Mouse (Mus musculus) adrenal gland, postnatal 4 days (tissue): ENCODE results near the gene Gdap2. TPM values are rescaled to one million over a fixed set of nuclear protein-coding genes. Genes with fewer than 3 reads are reported as not detected.
A peak's percentile ranks its signal among the peaks of the same experiment; 100 is the strongest.

Source experiments
- DNase-seq, 2 experiments: peaks; one replicate each; pipeline ENCODE4 v3.0.0; 2021 to 2022; ENCODE audit warnings: low spot score in 2 of 2, mixed read lengths in 2 of 2
- long read RNA-seq, 2 experiments: library from polyadenylated mRNA; stranded (forward); transcript quantifications; one replicate each; pipeline ENCODE4 v2.0.0; 2021
- total RNA-seq, 2 experiments: library from RNA; stranded (reverse); gene quantifications; 2 replicates each; pipeline ENCODE4 v1.2.3; 2021

Gene Gdap2
- 10 to 100 TPM; 17.4 to 20.9 TPM for total RNA-seq
- long read RNA-seq, experiment 1, transcript Gdap2-201 (14 exons, 3,008 nt) = major isoform, 18 of 21 reads
- long read RNA-seq, experiment 1, partial matches to known transcripts = 1 of 21 reads
- long read RNA-seq, experiment 1, other reads (novel, unspliced or antisense) = 1 of 21 reads
- long read RNA-seq, experiment 2, transcript Gdap2-201 (14 exons, 3,008 nt) = major isoform, 23 of 37 reads
- long read RNA-seq, experiment 2, partial matches to known transcripts = 3 of 37 reads
- long read RNA-seq, experiment 2, other reads (novel, unspliced or antisense) = 9 of 37 reads

- DNase-seq = peak; percentile 78 to 88
Measured at GRCm38 (mm10) chr3:100162315-100163105, at the start of gene Gdap2, which contains the start of gene Wdr3. Gene Gdap2, plus strand, starts transcription at chr3:100162381. Gene Wdr3, minus strand, starts transcription at chr3:100162407.

- DNase-seq = no peak
Measured at GRCm38 (mm10) chr3:100118681-100119080, 43.5 kb upstream of the Gdap2 start.

GRCm38 (mm10) chr3:100121961-100122360, 40.2 kb upstream of the Gdap2 start:
- DNase-seq = no peak

- DNase-seq = no peak
Measured at GRCm38 (mm10) chr3:100122445-100122844, 39.7 kb upstream of the Gdap2 start.

- DNase-seq = no peak
Measured at GRCm38 (mm10) chr3:100160682-100161445, 1.3 kb upstream of the Gdap2 start.

GRCm38 (mm10) chr3:100161665-100162314, 391 bp upstream of the Gdap2 start:
- peak in 1 of 2 experiments; percentile 4 for DNase-seq

- no peak for DNase-seq
Measured at GRCm38 (mm10) chr3:100163556-100163955, 1.4 kb downstream of the Gdap2 start.

GRCm38 (mm10) chr3:100164991-100165390, 2.8 kb downstream of the Gdap2 start:
- DNase-seq = no peak

GRCm38 (mm10) chr3:100176031-100176430, 13.8 kb downstream of the Gdap2 start:
- DNase-seq = no peak

- no peak for DNase-seq
Measured at GRCm38 (mm10) chr3:100180471-100180870, 18.3 kb downstream of the Gdap2 start.

GRCm38 (mm10) chr3:100189444-100189843, 27.3 kb downstream of the Gdap2 start:
- peak; percentile 10 to 23 for DNase-seq

GRCm38 (mm10) chr3:100189861-100190260, 27.7 kb downstream of the Gdap2 start:
- no peak for DNase-seq

- DNase-seq = no peak
Measured at GRCm38 (mm10) chr3:100194210-100194609, 32.0 kb downstream of the Gdap2 start.

- DNase-seq = no peak
Measured at GRCm38 (mm10) chr3:100201554-100201953, 39.4 kb downstream of the Gdap2 start.

- DNase-seq = no peak
Measured at GRCm38 (mm10) chr3:100206973-100207372, 44.8 kb downstream of the Gdap2 start.

GRCm38 (mm10) chr3:100215469-100215868, 53.3 kb downstream of the Gdap2 start:
- DNase-seq = no peak

- no peak for DNase-seq
Measured at GRCm38 (mm10) chr3:100225326-100225959, 63.3 kb downstream of the Gdap2 start.

- DNase-seq = no peak
Measured at GRCm38 (mm10) chr3:100227509-100227908, 65.3 kb downstream of the Gdap2 start.

- DNase-seq = no peak
Measured at GRCm38 (mm10) chr3:100228981-100229380, 66.8 kb downstream of the Gdap2 start.

GRCm38 (mm10) chr3:100236725-100237436, 74.7 kb downstream of the Gdap2 start:
- no peak for DNase-seq
